Mouse (Mus musculus): ENCODE results near the gene Myh11.

DNA sequence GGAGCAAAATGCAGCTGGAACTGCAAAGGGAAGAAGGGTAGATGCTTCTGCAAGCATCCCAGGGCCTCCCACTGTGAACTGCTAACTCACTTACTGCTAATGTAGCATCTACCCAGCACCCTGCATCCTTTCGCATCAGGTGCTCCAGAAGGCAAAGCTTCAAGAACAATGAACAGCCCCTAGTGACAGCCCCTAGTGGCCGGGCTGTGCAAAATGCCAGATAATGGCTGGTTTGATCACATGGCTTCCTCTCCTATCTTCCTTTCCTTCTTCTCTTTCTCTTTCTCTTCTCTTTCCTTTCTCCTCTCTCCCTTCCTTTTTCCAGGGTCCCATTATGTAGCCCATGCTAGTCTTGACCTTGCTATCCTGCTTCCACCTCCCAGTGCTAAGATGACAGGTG, 48.6 kb downstream of the Myh11 start:
- TF ChIP-seq CTCF (IDR thresholded peaks at IDR 0.05; ENCODE audit: extremely low read depth, insufficient read depth, low read length) (0 out of 2 replicates have a peak, but pooled peaks have one; percentile 12), POLR2A (IDR thresholded peaks at IDR 0.05; ENCODE audit: extremely low read depth, insufficient read depth, low read length) (no peak)
